In the genomic region with DNA sequence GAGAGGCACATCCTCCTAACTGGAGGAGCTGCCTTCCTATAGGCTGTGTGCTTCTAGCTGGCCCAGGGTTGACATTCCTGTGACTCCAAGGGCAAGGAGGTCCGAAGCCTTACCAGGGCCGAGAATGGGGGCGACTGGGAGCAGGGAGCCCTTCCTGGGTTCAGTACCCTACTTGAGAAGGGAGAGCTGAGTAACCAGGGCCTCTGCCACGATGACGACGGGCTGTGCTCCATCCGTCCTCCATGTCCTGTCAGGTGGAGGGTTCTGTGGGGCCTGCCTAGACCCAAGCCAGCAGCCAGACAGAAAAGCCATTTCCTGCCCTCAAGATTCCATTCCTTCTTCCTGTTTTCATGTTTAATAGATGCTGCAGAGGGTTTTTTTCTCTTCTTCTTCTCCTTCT, we compare ENCODE assay signal across 12 mouse cellular contexts. TPM values are rescaled to one million over a fixed set of nuclear protein-coding genes. Genes with fewer than 3 reads are reported as not detected.
DNase-seq lines count a peak whose midpoint lies in the region; ATAC-seq and TF ChIP-seq lines count a peak whose summit lies in the region.
"Had no signal": no experiment of that assay in that cellular context is flagged by ENCODE, and none has a peak within 500 bp of the region (broad histone marks: within the 10 kb centered on the region; RNA-seq: fewer than 3 reads in every experiment).

No protein-coding gene starts in this region.

- H3K9me3 ChIP-seq in stomach, postnatal 0 days (ENCODE audit: control insufficient read depth, low read length), result no peaks in the 10 kb centered on the region
- H3K9me3 ChIP-seq: forebrain, embryonic 15.5 days had no signal

- ATAC-seq in stomach, postnatal 0 days (ENCODE audit: low FRiP score, low TSS enrichment), result no peak
- ATAC-seq: forebrain, embryonic 15.5 days had no signal

- no peak for TF ChIP-seq CTCF in kidney, adult 2 months (conservative IDR thresholded peaks at IDR 0.05; ENCODE audit: insufficient read depth, insufficient read length, low read depth, low read length)
- TF ChIP-seq CTCF in stomach, postnatal 0 days (IDR thresholded peaks at IDR 0.05; ENCODE audit: low read depth), result no peak

- H3K36me3 ChIP-seq in kidney, adult 2 months (ENCODE audit: control insufficient read depth, insufficient read depth, low read length), result no peaks in the 10 kb centered on the region
- H3K36me3 ChIP-seq in stomach, postnatal 0 days (ENCODE audit: control insufficient read depth, insufficient read depth, low read length), result no peaks in the 10 kb centered on the region
- H3K36me3 ChIP-seq: forebrain, embryonic 15.5 days had no signal

- no peaks in the 10 kb centered on the region for H3K27me3 ChIP-seq in kidney, adult 2 months (replicated peaks; ENCODE audit: control insufficient read depth, insufficient read depth, low read length)
- no peaks in the 10 kb centered on the region for H3K27me3 ChIP-seq in stomach, postnatal 0 days (ENCODE audit: control insufficient read depth, insufficient read depth, low read length)
- H3K27me3 ChIP-seq: forebrain, embryonic 15.5 days had no signal

- peak; percentile 6 for DNase-seq in adrenal gland, adult 2 months
- no peak for DNase-seq in adrenal gland, postnatal 36 days
- DNase-seq in kidney, adult 2 months, result no peak
- no peak for DNase-seq in kidney, adult 18-20 months
- DNase-seq in thymus, postnatal 0 days (ENCODE audit: low spot score), result peak; percentile 26
- no peak for DNase-seq in thymus, adult 18-20 months
- DNase-seq in stomach, postnatal 0 days (ENCODE audit: low spot score), result no peak
- no peak for DNase-seq in cerebellum, adult 18-20 months
- DNase-seq: cerebellum, postnatal 14 days; kidney, adult 11 months; liver had no signal

- H3K27ac ChIP-seq in kidney, adult 2 months (ENCODE audit: insufficient read depth, low read depth, low read length), result 0 out of 2 replicates have a peak overlapping the region, but pooled peaks have one; percentile 33
- H3K27ac ChIP-seq in stomach, postnatal 0 days (replicated peaks), result 0 out of 2 replicates have a peak overlapping the region, but pooled peaks have one; percentile 31
- H3K27ac ChIP-seq: forebrain, embryonic 15.5 days had no signal

- no peak overlapping the region for H3K4me3 ChIP-seq in kidney, adult 2 months (ENCODE audit: insufficient read depth, low read depth, low read length)
- no peak overlapping the region for H3K4me3 ChIP-seq in stomach, postnatal 0 days (ENCODE audit: low read depth, low read length)
- H3K4me3 ChIP-seq: forebrain, embryonic 15.5 days had no signal

- H3K4me2 ChIP-seq in stomach, postnatal 0 days (replicated peaks; ENCODE audit: low read depth), result no peak overlapping the region
- H3K4me2 ChIP-seq: forebrain, embryonic 15.5 days had no signal

- peaks cover 15% of the 10 kb centered on the region for H3K4me1 ChIP-seq in kidney, adult 2 months (ENCODE audit: control insufficient read depth, insufficient read depth, low read length)
- H3K4me1 ChIP-seq in stomach, postnatal 0 days (replicated peaks; ENCODE audit: control insufficient read depth, insufficient read depth), result peaks cover 10% of the 10 kb centered on the region

- H3K9ac ChIP-seq in stomach, postnatal 0 days (ENCODE audit: low read length), result no peak overlapping the region
- H3K9ac ChIP-seq: forebrain, embryonic 15.5 days had no signal

- WGBS in kidney, adult 2 months, result 58% methylated on average over 7 of the region's 7 CpGs
- 65% methylated on average over 7 of the region's 7 CpGs for WGBS in stomach, postnatal 0 days

- no peak for TF ChIP-seq POLR2A in kidney, adult 2 months (IDR thresholded peaks at IDR 0.05; ENCODE audit: low read depth, low read length)

- no peak for TF ChIP-seq EP300 in stomach, postnatal 0 days (optimal IDR thresholded peaks at IDR 0.05)

RNA-seq across cellular contexts. Expression of gene Lhpp, which starts 49.2 kb away (rescaled TPM):
- total RNA-seq in adrenal gland, adult 2 months (2021), result 10 to 100 TPM; 23.0 to 25.2 TPM
- polyA plus RNA-seq in adrenal gland, adult 2 months (2012; rRNA removed), result 27.8 and 38.6 TPM in 2 replicates
- 10 to 100 TPM; 19.2 to 27.6 TPM for total RNA-seq in adrenal gland, postnatal 36 days (2021)
- 9.3 and 10.1 TPM in 2 replicates for polyA plus RNA-seq in kidney, adult 2 months (2012; rRNA removed)
- 7.5 and 8.8 TPM in 2 replicates for polyA plus RNA-seq in thymus, postnatal 0 days (2015; fragmentation: Nextera tagmentation; extraction: Ambion mirVana)
- polyA plus RNA-seq in stomach, postnatal 0 days (2015; fragmentation: Nextera tagmentation; extraction: Ambion mirVana), result 8.0 and 9.3 TPM in 2 replicates

Comparison
In these comparisons a context has a peak if more than half of its experiments do, and no peak if none do; other contexts are left out.
1. DNase-seq: peak in adrenal gland, adult 2 months (single experiment) and thymus, postnatal 0 days (single experiment); none in adrenal gland, postnatal 36 days (0 of 2), kidney, adult 2 months (single experiment), kidney, adult 18-20 months (single experiment), thymus, adult 18-20 months (0 of 2), stomach, postnatal 0 days (single experiment) and cerebellum, adult 18-20 months (0 of 2).